Mouse (Mus musculus) hindbrain, postnatal 0 days (tissue): ENCODE data around the gene 1700016D06Rik. TPM values are rescaled to one million over a fixed set of nuclear protein-coding genes. Genes with fewer than 3 reads are reported as not detected.
"Not testable (repeated sequence)": the region's sequence is repeated elsewhere in the genome, so short reads cannot be mapped to it uniquely, and the experiment has no call there.

Experiments used
- ATAC-seq: fragments of 200-750 bp; cut with Nextera tagmentation; 2 replicates; pipeline ENCODE4 v1.8.0; 2017; ENCODE audit warnings: mild to moderate bottlenecking, moderate TSS enrichment, moderate library complexity
- DNase-seq: peaks from one replicate; pipeline ENCODE4 v3.0.0-alpha.2; 2015; ENCODE audit warnings: low spot score
- H3K27ac ChIP-seq: fragments of 300-500 bp; sonication (generic); 2 replicates; pipeline ENCODE4 v1.5.1; 2014; ENCODE audit warnings: mild to moderate bottlenecking
- H3K27me3 ChIP-seq: fragments of 300-500 bp; sonication (generic); 2 replicates; pipeline ENCODE4 v1.6.1; 2014; ENCODE audit warnings: low read length, mixed read lengths; ENCODE audit not compliant: insufficient read depth
- H3K36me3 ChIP-seq: fragments of 300-500 bp; sonication (generic); 2 replicates; pipeline ENCODE4 v1.6.1; 2014; ENCODE audit warnings: low read length, mixed read lengths; ENCODE audit not compliant: insufficient read depth
- H3K4me1 ChIP-seq: fragments of 300-500 bp; sonication (generic); 2 replicates; pipeline ENCODE4 v1.6.1; 2014; ENCODE audit warnings: antibody characterized with exemption, low read length, mixed read lengths; ENCODE audit not compliant: insufficient read depth
- H3K4me2 ChIP-seq: fragments of 300-500 bp; sonication (generic); 2 replicates; pipeline ENCODE4 v1.6.1; 2014; ENCODE audit warnings: low read depth, mild to moderate bottlenecking, low read length, moderate library complexity, mixed read lengths
- H3K4me3 ChIP-seq: fragments of 300-500 bp; sonication (generic); 2 replicates; pipeline ENCODE4 v1.5.1; 2014; ENCODE audit warnings: low read length
- H3K9ac ChIP-seq: fragments of 300-500 bp; sonication (generic); replicated peaks from 2 replicates; pipeline ENCODE4 v1.6.1; 2014; ENCODE audit warnings: mild to moderate bottlenecking, low read length, moderate library complexity, mixed read lengths
- H3K9me3 ChIP-seq: fragments of 300-500 bp; sonication (generic); 2 replicates; pipeline ENCODE4 v1.6.1; 2016; ENCODE audit warnings: low read length, mixed read lengths
- CTCF ChIP-seq: IDR thresholded peaks from 2 replicates; pipeline ENCODE4 v1.5.1; 2016; ENCODE audit warnings: antibody characterized with exemption, control low read depth, low read depth
- WGBS: fragments of 180-500 bp; shearing (Covaris S2); extraction: QIAGEN DNeasy Blood & Tissue Kit; methylation state at CpG from one replicate; pipeline ENCODE4 v1.1.7; 2014; 5-methylcytosine and 5-hydroxymethylcytosine counted together
- polyA plus RNA-seq: library from polyadenylated mRNA; unstranded; fragments of >200 nt; fragmentation: Nextera tagmentation; extraction: Ambion mirVana; gene quantifications from 2 replicates; pipeline ENCODE4 v1.2.1, GENCODE M21; 2015
- total RNA-seq: library from RNA; depleted of rRNA; stranded (reverse); fragments of >200 nt; gene quantifications from 2 replicates; pipeline ENCODE4 v1.2.3, GENCODE M21; 2014

Gene 1700016D06Rik
- total and polyA plus RNA-seq, 2 experiments from 2014 or later: not detected

DNA sequence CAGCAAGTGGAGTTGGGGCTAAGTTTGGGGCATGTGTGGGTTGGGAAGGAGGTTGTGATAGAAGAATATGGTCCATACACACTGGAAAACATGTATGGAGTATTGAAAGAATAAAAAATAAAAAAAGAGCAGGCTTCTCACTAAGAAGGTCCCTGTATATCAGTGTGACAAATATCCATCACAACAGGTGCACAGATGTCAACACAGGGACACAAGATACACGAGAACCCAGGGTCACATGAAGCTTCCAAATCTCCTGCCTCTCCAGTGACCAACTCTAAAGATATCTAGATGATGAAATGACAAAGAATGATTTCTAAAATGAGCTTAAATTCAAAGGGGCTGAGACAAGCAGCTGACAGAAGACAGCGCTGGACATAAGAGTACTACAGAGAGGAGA, 32.6 kb downstream of the 1700016D06Rik start:
- H3K27ac ChIP-seq: no peak overlapping the region
- no peak for ATAC-seq

GRCm38 (mm10) chr8:11666023-11666716, 34.7 kb downstream of the 1700016D06Rik start:
- not testable (repeated sequence) for DNase-seq, H3K9me3 ChIP-seq, H3K27me3 ChIP-seq, H3K27ac ChIP-seq, H3K36me3 ChIP-seq, H3K4me3 ChIP-seq, H3K9ac ChIP-seq, ATAC-seq, H3K4me1 ChIP-seq, H3K4me2 ChIP-seq
- WGBS: 67% methylated on average over 20 of the region's 20 CpGs

More for the DNA sequence above, 32.6 kb downstream of the 1700016D06Rik start:
- no peak overlapping the region for H3K4me3 ChIP-seq
- H3K4me1 ChIP-seq: no peaks in the 10 kb centered on the region
- no peak overlapping the region for H3K4me2 ChIP-seq
- no peaks in the 10 kb centered on the region for H3K27me3 ChIP-seq
- no peak for TF ChIP-seq CTCF
- no peak for DNase-seq
- WGBS: 80% methylated on average over 2 of the region's 2 CpGs
- H3K9ac ChIP-seq: no peak overlapping the region
- no peaks in the 10 kb centered on the region for H3K9me3 ChIP-seq
- no peaks in the 10 kb centered on the region for H3K36me3 ChIP-seq

- no peak overlapping the region for H3K27ac ChIP-seq
- ATAC-seq (peak; percentile 84), DNase-seq (peak; percentile 68)
- H3K4me2 ChIP-seq: no peak overlapping the region
- WGBS: 50% methylated on average over 3 of the region's 3 CpGs
- H3K27me3 ChIP-seq: no peaks in the 10 kb centered on the region
- no peak overlapping the region for H3K9ac ChIP-seq
- no peaks in the 10 kb centered on the region for H3K4me1 ChIP-seq
- no peaks in the 10 kb centered on the region for H3K36me3 ChIP-seq
- no peak overlapping the region for H3K4me3 ChIP-seq
- no peak for TF ChIP-seq CTCF
- H3K9me3 ChIP-seq: no peaks in the 10 kb centered on the region
These were observed 38.9 kb downstream of the 1700016D06Rik start for GRCm38 (mm10) chr8:11661969-11662368.

- Histone ChIP-seq H3K27ac (no peak overlapping the region), H3K9ac (no peak overlapping the region), H3K4me3 (no peak overlapping the region), H3K4me2 (no peak overlapping the region), H3K4me1 (no peaks in the 10 kb centered on the region), H3K9me3 (no peaks in the 10 kb centered on the region), H3K27me3 (no peaks in the 10 kb centered on the region), H3K36me3 (no peaks in the 10 kb centered on the region)
- no peak for TF ChIP-seq CTCF
- no peak for ATAC-seq
- WGBS: 90% methylated on average over 5 of the region's 5 CpGs
- DNase-seq: no peak
These were observed 50.8 kb downstream of the 1700016D06Rik start for GRCm38 (mm10) chr8:11650021-11650420.

GRCm38 (mm10) chr8:11643123-11643522, 57.7 kb downstream of the 1700016D06Rik start:
- H3K9ac ChIP-seq: no peak overlapping the region
- H3K9me3 ChIP-seq: no peaks in the 10 kb centered on the region; the same call in 1 of the 2 replicates
- H3K27me3 ChIP-seq: no peaks in the 10 kb centered on the region
- ATAC-seq (no peak), DNase-seq (peak; percentile 58)
- 61% methylated on average over 2 of the region's 2 CpGs for WGBS
- no peaks in the 10 kb centered on the region for H3K4me1 ChIP-seq
- H3K4me3 ChIP-seq: no peak overlapping the region
- no peak overlapping the region for H3K27ac ChIP-seq
- no peak for TF ChIP-seq CTCF
- H3K36me3 ChIP-seq: no peaks in the 10 kb centered on the region
- H3K4me2 ChIP-seq: no peak overlapping the region

DNA sequence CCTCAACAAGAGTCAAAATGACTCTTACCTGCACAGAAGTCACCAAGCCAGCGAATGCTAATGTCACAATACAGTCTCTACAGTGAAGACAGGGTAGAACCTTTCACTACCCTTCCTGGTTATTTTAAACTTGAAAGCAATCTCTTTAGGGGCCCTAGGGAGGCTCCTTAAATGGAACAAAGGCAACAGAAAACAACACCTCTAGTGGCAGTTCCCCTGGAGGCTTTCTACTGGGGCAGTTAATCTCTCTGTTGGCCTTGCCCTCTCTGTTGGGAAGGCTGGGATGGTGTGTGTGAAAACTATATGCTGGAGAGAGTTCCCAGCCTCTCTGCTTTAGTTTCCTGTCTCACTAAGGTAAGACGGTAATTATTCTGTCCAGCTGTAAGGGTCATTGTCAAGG, 60.3 kb downstream of the 1700016D06Rik start:
- Histone ChIP-seq H3K4me3 (no peak overlapping the region), H3K27me3 (no peaks in the 10 kb centered on the region), H3K9me3 (no peaks in the 10 kb centered on the region; the same call in 1 of the 2 replicates), H3K27ac (no peak overlapping the region), H3K4me2 (no peak overlapping the region), H3K9ac (no peak overlapping the region), H3K36me3 (no peaks in the 10 kb centered on the region), H3K4me1 (no peaks in the 10 kb centered on the region)
- ATAC-seq (no peak), DNase-seq (no peak)
- WGBS: 74% methylated on average over 2 of the region's 2 CpGs
- no peak for TF ChIP-seq CTCF

DNA sequence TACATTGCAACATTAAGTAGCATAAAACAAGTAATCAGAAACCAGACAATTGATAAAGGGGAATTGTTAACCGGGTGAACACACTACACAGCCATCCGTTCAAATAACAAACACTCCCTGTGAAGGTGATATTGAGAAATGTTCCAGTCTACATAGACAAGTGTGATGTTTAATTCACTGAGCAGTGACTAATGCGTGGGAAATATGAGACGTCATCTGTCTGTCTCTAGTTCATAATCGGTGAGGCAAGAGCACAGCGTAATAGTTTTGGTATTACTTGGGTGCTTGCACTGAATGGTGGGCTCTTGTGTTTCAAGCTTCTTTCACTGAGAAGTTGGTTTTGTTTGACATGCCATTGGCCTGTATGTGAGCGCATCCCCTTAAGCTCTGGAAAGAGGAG, 63.3 kb downstream of the 1700016D06Rik start:
- WGBS: 95% methylated on average over 7 of the region's 7 CpGs
- Histone ChIP-seq H3K9me3 (no peaks in the 10 kb centered on the region; the same call in 1 of the 2 replicates), H3K4me2 (no peak overlapping the region), H3K9ac (no peak overlapping the region), H3K27ac (no peak overlapping the region), H3K27me3 (no peaks in the 10 kb centered on the region), H3K36me3 (no peaks in the 10 kb centered on the region), H3K4me1 (peaks cover 6% of the 10 kb centered on the region), H3K4me3 (no peak overlapping the region)
- TF ChIP-seq CTCF: no peak
- ATAC-seq: no peak
- no peak for DNase-seq
